Mouse (Mus musculus): ENCODE measurements at regions not wholly inside any gene's neighbourhood (a gene's known extent, or its start where the extent isn't known, plus 50 kb on each side); places are given as distances from the start of the nearest gene placed in this dataset.

- DNase-seq (ENCODE audit: low spot score), result no peak
Measured at GRCm38 (mm10) chr10:126646587-126646986, 254.6 kb downstream of the Atp23 start.

GRCm38 (mm10) chr10:126641792-126642289, 259.3 kb downstream of the Atp23 start:
- DNase-seq (ENCODE audit: low spot score), result no peak

GRCm38 (mm10) chr10:126634731-126635130, 266.4 kb downstream of the Atp23 start:
- DNase-seq (ENCODE audit: low spot score), result no peak

GRCm38 (mm10) chr10:126628057-126628456, 273.1 kb downstream of the Atp23 start:
- DNase-seq (ENCODE audit: low spot score), result no peak

- DNase-seq (ENCODE audit: low spot score), result no peak
Measured at GRCm38 (mm10) chr10:126625466-126625865, 275.7 kb downstream of the Atp23 start.

GRCm38 (mm10) chr10:126620802-126621201, 280.4 kb downstream of the Atp23 start:
- no peak for DNase-seq (ENCODE audit: low spot score)

- DNase-seq (ENCODE audit: low spot score), result no peak
Measured at GRCm38 (mm10) chr10:126619970-126620369, 281.2 kb downstream of the Atp23 start.

GRCm38 (mm10) chr10:126612226-126612625, 288.9 kb downstream of the Atp23 start:
- DNase-seq (ENCODE audit: low spot score), result no peak

- DNase-seq (ENCODE audit: low spot score), result no peak
Measured at GRCm38 (mm10) chr10:126610506-126610905, 290.6 kb downstream of the Atp23 start.

- DNase-seq (ENCODE audit: low spot score), result no peak
Measured at GRCm38 (mm10) chr10:126599686-126600085, 301.5 kb downstream of the Atp23 start.

GRCm38 (mm10) chr10:126568155-126568554, 333.0 kb downstream of the Atp23 start:
- no peak for DNase-seq (ENCODE audit: low spot score)

GRCm38 (mm10) chr10:126565326-126565725, 335.8 kb downstream of the Atp23 start:
- no peak for DNase-seq (ENCODE audit: low spot score)

- DNase-seq (ENCODE audit: low spot score), result no peak
Measured at GRCm38 (mm10) chr10:126555080-126555479, 346.1 kb downstream of the Atp23 start.

GRCm38 (mm10) chr10:126531950-126532349, 369.2 kb downstream of the Atp23 start:
- DNase-seq (ENCODE audit: low spot score), result no peak

- no peak for DNase-seq (ENCODE audit: low spot score)
Measured at GRCm38 (mm10) chr10:126531368-126531767, 369.8 kb downstream of the Atp23 start.

- DNase-seq (ENCODE audit: low spot score), result no peak
Measured at GRCm38 (mm10) chr10:126528801-126529200, 372.4 kb downstream of the Atp23 start.

GRCm38 (mm10) chr10:126526186-126526585, 375.0 kb downstream of the Atp23 start:
- no peak for DNase-seq (ENCODE audit: low spot score)

GRCm38 (mm10) chr10:126521836-126522815, 379.0 kb downstream of the Atp23 start:
- no peak for DNase-seq (ENCODE audit: low spot score)

- no peak for DNase-seq (ENCODE audit: low spot score)
Measured at GRCm38 (mm10) chr10:126520973-126521372, 380.2 kb downstream of the Atp23 start.

- no peak for DNase-seq (ENCODE audit: low spot score)
Measured at GRCm38 (mm10) chr10:126513185-126513584, 388.0 kb downstream of the Atp23 start.

- DNase-seq (ENCODE audit: low spot score), result peak; percentile 95
Measured at GRCm38 (mm10) chr10:126511511-126511910, 389.6 kb downstream of the Atp23 start.

GRCm38 (mm10) chr10:126505988-126506387, 395.2 kb downstream of the Atp23 start:
- no peak for DNase-seq (ENCODE audit: low spot score)

GRCm38 (mm10) chr10:126502013-126502688, 399.0 kb downstream of the Atp23 start:
- DNase-seq (ENCODE audit: low spot score), result no peak
